Mouse (Mus musculus): ENCODE measurements at regions not wholly inside any gene's neighbourhood (a gene's known extent, or its start where the extent isn't known, plus 50 kb on each side); places are given as distances from the start of the nearest gene placed in this dataset.

DNA sequence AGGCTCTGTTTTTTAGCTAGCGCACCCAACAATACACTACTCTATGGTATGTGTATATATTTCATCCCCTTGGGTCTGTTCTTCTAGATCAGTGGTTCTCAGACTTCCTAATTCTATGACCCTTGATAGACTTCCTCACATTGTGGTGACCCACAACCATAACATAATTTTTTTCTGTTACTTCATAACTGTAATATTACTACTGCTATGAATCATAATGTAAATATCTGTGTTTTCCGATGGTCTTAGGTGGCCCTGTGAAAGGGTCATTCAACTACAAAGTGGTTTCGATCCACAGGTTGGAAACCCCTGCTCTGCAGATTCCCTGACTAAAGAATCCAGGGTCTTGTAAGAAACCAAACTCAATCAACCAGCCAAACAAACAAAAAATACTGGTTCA lies 220.8 kb downstream of the Opa1 start:
- no peak for DNase-seq (ENCODE audit: low spot score in 2 of 2)

DNA sequence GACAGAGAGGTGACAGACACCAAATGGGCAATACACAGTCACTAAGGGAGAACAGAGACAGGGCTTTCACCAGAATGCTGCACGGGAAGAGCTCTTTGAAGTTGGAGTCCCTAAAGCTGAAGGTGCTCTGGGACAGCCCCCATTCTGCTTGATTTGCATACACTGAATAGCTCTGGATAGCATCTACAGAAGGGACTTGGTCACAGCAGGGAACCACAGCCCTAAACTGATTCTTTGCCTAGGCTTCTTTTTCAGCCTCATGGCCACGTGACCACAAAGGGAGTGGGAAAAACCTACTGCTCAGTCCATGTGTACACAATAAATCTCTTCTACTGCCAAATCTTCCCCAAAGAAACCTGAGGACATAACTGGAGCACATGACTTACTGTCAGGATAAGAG lies 221.3 kb downstream of the Opa1 start:
- no peak for DNase-seq (ENCODE audit: low spot score in 2 of 2)

DNA sequence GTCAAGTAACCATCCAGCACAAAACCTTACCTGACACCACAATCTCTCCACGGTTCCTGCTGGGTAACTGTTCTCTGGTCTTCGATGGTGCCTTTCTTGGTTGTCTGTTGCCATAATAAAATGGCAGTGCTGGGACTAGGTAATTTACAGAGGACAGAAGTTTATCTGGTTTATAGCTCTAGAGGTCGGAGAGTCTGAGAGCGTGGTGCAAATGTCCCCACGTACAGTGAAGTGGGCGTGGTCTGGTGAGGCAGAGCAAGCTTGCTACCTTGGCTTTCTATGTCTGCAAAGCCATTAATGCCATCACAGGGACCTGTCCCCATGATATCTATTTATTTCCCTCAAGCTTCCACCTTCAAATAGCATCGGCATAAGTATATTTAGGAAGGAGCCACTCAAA lies 223.0 kb downstream of the Opa1 start:
- no peak for DNase-seq (ENCODE audit: low spot score in 2 of 2)

DNA sequence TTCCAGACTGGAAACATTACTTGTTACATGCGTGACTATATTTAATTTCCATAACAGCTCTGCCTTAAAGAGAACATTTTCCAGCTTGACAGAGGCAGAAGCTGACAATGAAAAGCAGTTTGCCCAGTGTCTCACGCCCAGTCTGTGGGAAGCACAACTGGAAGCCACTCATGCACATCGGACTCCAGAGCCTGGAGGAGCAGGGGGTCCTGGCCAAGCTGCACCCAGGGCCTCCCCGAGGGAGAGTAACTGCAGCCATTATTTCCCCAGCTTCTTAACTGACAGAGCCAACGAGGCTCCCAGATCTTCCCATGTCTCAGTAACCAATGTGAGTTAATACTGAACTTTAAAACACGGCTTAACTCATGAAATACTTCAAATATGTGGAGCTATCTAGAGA lies 223.5 kb downstream of the Opa1 start:
- DNase-seq (ENCODE audit: low spot score in 2 of 2) = no peak

DNA sequence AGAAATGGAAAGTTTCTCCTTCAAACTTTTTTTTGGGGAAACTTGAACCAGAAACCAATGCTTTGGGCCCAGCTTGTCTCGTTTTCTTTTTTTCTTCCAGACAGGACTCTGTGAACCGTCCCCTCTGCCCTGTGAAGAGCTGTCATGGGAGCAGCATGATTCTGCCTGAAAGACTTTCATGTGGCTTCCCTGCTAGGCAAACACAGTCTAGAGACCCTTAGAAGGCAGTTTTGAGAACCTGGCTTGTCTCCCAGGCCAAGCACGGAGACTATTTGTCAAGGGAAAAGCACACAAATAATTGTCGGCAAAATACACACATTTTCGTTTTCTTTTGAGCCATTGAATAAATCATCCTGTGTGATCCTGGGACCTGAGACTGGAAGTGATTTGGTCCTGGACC lies 228.7 kb downstream of the Opa1 start:
- no peak for DNase-seq (ENCODE audit: low spot score in 2 of 2)

DNA sequence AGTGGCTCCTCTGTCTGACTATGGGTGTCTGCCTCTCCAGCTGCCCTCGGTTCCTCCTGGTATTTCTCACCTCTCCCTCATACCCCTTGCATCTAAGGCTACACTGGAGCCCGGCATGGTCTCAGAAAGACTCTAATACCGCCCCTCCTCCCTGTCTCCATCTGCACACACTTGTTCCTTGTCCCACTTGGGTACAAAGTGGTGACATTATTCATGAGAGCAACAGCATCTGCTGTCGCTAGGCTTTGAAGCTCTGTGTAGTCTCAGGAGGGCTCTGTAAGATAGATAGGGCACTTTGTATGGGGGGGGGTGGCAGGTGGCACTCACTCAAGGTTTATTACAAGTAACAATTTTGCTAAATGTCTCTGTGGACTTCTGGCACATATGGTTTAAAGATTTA lies 229.7 kb downstream of the Opa1 start:
- no peak for DNase-seq (ENCODE audit: low spot score in 2 of 2)

DNA sequence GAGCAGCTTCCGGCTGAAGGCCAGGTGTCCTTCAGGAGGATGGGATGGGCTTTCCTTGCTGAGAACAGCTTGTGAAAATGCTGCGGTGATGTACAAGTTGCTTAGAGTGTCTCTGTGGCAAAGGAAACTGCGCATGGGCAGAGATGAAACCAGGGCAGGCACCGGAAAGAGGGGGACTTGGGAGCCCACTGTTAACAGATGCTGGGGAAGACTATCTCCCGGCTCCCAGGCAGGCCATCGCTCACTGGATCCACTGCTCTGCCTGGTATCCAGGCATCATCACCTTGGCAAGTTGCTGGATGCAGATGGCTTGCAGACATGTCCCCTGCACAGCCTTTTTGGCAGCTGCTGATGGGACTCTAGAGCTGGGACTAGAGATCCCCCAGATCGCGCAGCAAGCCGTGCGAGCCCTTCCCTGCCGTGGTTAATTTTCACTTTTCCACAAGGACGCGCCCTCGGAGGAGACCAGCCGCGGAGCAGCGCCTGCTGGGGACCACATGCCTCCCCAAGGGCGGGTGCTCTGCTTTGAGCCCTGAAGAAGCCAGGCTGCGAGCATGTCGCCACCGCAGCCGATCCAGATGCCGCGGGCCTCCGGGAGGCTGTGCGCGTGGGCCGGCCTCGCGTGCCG lies 234.4 kb downstream of the Opa1 start:
- DNase-seq (ENCODE audit: low spot score in 2 of 2) = peak; percentile 73 to 82

DNA sequence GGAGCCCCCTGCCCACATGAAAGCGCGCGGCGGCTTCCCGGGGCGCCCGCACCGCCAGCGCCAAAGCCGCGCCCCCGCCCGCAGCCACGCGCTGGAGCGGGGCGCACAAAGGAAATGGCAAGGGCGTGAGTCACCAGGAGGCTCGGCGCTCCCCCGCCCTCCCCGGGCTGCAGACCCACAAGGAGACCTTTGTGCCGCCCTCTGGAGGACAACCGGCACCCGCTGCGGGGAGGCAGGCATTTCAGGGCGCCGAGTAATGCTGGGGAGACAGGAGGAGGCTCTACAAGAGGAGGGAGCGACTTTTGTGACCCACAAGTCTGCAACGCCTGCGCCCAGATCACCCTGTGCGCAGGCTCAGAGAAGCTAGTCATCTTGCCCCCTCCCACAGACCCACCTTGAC lies 234.9 kb downstream of the Opa1 start:
- peak; percentile 82 to 83 for DNase-seq (ENCODE audit: low spot score in 2 of 2)

DNA sequence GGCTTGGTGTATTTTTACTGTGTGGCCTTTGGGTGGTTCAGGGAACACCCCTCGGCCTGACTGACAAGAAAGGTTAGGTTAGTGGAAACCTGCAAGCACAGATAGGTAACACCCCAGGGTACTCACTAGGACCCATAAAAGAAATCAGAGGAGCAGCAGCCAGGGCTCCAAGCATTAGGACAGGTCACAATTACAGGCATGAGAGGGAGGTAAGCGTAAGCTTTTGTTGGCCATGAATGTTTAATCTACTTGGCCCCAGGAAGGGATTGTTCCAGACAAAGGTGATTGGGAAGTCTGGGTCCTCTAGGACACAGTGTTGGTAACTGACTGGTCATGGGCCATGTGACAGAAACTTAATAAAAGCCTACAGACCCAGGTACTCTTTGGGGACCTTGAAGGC lies 235.5 kb downstream of the Opa1 start:
- no peak for DNase-seq (ENCODE audit: low spot score in 2 of 2)

DNA sequence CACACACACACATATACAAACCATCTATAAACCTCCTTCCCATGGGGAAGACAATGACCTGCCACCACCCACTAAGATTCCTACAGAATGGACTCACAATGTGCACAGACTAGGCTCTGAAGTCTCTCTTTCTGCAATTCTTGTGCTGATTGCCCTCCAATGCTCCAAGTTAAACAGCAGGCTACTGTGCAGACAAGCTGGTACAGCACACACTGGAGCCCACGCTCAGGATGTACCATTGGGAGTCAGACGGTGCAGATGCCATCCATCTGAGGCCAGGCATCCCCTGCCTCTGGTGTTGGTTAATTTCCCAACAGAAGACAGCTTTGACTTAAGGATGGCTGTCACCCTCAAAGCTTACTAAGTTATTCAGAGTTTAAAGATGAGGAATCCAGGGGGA lies 236.1 kb downstream of the Opa1 start:
- no peak for DNase-seq (ENCODE audit: low spot score in 2 of 2)

DNA sequence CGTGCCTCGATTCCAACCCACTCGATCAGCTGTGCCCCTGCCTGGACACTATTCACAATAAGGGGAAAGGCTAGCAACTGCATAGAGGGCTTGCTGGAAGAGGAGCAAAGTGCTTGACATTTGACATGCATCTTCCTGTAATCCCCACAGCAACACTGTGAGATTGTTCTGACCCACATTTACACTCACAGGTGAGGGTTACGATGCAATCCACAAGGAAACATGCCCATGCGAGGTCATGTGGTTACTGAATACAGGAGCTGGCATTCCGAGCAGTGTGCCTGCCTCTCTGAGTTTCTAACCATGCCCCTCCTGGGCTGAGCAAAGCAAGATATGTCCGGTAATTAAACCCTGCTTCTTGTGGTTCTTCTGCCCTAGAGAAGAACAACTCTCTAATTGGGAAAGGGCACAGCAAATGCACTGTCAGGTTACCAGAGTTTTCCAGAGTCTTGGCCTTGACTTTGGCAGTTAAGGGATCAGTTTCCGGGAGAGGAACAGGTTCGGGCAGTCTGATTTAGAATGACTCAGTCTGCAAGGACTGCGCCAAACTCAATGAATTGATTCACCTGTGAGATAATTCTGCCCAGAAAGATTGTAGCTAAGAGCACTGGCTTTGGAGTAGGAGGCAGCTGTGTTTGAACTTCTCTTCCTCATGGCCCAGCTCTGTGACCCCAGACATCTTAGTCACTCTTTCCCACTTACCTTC lies 236.7 kb downstream of the Opa1 start:
- DNase-seq (ENCODE audit: low spot score in 2 of 2) = no peak

DNA sequence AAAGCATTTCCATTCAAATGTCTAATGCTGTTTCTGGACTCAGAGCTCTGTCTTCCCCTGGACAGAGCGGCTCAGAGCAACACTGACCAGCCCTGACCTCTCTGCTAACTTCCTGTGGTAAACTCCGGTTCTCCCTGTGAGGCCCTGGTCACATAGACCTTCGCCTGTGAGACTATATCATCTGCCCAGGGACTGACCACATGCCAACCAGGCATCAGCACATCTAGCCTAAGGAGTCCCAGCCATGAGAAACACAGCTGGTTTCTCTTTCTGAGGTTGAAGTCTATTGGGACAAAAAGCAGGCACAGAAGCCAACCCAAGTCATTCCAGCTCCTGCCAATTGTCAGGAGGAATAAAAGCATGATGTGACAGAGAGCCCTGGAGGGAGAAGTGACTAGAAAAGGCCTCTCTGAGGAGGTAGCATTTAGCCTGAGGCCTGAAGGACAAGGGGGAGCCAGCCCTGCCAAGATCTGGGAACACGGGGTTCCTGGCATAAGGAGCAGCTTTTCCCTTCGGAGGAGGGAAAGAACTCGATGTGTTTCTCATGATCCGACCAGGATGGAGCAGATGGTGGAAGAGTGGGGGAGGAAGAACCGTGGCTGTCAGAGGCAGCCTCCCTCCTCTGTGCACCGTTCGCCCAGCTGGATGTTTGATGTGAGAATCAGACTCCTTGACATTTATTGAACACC lies 237.7 kb downstream of the Opa1 start:
- peak; percentile 64 to 75 for DNase-seq (ENCODE audit: low spot score in 2 of 2)

DNA sequence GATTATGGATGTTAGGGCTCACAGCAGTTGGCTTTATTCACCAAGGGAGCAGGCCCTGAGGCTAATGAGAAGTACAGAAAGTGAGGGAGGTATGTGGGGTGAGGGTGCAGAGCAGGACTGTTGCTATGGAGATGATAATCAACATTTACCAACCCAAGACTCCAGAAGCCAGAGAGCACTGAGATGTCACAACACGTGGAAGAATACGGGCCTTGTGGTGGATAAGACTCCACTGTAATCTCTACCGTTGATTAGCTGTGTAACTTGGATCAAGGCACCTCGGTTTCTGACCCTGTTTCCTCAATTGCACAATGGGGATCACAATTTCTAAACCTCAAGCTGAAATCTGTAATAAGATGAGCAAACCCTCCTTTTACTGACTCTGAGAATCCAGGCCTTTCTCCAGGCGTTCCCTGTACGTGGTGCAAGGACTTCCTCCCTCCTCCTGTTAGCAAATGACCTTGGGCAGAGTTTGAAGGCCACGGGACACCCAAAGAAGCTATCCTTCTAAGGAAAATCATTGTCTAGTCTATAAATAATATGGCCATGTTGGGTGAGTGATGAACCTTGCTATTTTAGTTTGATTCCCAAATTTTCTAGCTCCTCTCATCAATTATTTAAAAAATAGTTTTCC lies 239.8 kb downstream of the Opa1 start:
- no peak for DNase-seq (ENCODE audit: low spot score in 2 of 2)

DNA sequence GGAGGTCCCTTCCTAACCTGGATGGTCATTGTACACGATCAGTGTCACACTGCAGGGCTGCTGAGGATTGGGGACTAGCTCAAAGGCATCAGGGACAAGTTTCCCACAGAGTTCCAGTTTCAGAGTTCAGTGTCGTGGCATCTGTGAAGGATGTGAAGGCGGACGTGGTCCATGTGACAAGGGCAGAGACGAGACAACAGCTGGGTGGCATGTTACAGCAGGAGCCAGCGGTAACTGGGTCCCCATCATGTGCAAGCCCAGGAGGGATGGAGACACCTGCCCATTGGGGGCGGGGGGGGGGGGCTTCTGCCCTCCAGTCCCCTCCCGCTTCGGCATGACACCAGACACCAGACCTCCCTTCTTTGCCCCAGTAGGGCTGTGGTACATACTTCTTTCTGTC lies 241.6 kb downstream of the Opa1 start:
- DNase-seq (ENCODE audit: low spot score in 2 of 2) = no peak

DNA sequence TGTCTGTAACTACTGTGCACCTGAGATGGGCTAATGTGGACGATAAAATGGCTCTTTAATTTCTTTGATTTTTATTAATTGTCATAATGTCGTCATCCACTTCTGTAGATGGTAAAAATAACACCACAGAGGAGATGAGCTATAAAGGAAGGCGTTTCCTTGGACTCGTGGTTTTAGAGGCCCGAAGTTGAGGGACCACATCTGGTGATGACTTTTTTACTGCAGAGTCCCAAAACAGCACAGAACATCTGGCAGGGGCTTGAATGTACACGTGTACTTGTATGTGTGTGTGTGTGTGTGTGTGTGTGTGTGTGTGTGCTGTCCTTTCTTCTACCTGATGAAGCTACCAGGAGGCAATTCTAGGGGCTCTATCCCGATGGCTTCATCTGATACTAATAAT lies 242.1 kb upstream of the Hes1 start:
- DNase-seq (ENCODE audit: low spot score in 2 of 2) = no peak

DNA sequence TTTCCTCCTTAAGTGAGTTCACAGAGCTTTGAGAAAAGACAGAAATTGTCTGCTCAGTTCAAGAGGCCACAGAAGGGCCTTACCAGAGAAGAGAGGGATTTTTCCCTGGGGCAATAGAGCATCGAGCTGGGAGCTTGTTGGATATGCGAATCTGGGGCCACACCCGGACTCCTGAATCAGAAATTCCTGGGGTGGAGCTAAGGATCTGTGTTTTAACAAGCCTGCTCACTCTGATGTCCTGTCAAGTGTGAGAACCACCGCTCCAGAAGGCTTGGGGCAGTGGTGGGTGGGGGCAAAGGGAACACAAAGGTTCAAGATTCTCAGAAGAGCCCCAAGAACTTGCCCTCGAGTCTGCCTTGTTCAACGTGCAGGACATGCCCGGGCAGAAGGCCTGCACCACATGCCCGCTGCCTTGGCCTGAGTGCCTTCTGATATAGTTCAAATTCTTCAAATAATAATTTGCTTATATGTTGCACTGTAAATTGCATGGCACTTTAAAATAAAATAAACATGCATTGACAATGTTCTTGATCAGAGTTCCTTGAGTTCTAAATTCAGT lies 241.3 kb upstream of the Hes1 start:
- DNase-seq (ENCODE audit: low spot score in 2 of 2) = no peak

DNA sequence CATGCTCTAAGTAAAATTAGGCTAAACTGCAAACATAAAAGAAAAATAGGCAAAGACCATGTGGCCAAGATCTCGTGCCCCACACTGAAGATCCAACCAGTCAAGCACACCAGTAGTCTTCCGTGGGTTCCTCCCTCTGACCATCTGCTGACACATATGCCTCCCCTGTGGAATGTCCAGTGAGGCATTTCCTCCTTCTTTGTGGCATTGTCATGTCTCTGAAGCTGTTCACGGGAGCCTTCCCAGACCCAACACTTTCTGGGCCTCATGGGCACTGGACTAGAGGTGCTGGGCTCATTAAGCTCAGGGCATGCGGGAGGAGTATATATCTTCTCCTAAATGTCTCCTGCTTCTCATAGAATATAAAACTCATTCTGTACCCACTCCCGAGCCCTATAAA lies 237.3 kb upstream of the Hes1 start:
- DNase-seq (ENCODE audit: low spot score in 2 of 2) = no peak

DNA sequence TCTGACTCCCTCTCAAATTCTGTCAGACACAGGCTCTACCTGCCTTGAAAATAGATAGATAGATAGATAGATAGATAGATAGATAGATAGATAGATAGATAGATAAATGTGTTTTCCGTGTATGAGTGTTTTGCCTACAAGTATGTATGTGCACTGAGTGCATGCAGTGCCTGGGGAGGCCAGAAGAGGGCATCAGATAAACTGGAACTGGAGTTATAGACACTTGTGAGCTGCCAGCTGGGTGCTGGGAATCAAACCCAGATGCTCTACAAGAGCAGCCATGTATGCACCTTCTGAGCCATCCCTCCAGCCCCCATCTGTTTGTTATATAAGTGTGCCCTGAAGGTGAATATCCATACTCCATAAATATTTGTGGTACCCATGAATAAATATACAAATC lies 236.4 kb upstream of the Hes1 start:
- peak in 1 of 2 experiments; percentile 17 for DNase-seq (ENCODE audit: low spot score in 2 of 2)

DNA sequence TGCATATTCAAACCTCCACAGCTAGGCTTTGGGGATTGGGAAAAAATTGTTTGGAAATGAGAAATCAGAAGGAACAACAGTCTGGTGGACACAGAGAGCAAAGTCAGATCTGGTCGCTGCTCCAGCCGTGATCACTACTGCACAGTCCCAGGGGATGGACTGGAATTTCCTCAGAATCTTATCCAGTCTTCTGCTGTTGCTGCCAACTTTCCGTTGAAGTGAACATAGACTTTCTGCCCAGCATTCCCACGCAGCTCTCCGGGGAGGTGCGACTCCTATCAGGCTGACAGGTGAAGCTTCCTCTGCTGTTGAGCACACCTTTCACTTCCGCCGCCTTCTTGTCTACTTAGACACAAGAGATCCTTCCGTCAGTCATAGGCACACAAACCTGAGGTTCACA lies 234.7 kb upstream of the Hes1 start:
- DNase-seq (ENCODE audit: low spot score in 2 of 2) = no peak

DNA sequence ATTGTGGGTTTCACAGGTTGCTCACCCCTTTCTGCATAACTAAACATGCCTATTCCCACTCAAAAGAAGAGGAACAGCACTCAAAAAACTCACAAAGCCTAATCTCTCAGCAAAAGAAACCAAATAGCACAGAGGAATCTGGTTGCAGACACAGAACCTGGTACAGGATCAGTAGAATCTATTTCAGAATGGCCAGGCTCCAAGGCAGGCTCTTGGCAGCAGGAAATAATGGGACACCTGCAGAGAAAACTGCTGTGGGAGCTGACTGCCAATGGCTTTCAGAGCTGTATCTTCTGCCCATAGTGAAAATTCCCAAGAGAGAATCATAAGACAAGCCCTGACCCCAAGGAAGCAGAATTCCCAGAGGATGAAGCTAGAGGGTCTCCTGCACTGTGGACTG lies 234.1 kb upstream of the Hes1 start:
- DNase-seq (ENCODE audit: low spot score in 2 of 2) = no peak

DNA sequence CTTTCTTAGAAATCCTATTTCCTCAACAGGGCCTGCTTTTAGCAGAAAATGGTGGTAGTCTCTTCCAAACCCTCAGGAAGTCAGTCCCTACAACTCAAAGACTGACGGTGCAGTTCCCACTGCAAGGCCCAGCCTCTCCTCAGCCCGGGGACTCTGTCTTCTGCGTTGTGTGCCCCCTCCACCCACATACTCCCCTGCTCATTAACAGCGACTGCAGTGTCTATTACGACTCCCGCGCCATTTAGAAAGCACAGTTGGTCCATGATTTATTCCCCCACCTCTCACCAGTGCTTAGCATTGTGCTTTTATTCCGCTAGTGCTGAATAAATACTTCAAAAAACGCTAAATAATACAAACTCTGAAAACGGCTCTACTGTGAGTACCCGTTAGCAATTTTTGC lies 230.9 kb upstream of the Hes1 start:
- DNase-seq (ENCODE audit: low spot score in 2 of 2) = no peak

DNA sequence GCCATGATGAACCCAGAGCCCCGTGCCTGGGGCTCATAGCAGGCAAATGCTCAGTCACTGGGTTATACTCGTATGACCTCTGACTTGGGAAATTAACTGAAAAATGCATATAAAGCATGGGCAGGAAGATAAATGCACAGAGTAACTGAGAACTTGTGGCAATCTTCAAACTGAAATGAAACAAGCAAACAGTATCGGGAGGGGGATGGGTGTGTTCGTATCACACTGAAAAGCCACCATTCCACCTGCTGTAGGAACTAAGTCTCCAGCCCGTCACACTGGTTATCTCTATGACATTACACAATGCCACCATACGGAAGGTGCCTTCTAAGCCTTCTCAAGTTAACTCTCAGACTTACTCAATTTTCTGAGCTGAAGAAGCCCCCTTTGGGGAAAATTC lies 230.3 kb upstream of the Hes1 start:
- DNase-seq (ENCODE audit: low spot score in 2 of 2) = no peak

DNA sequence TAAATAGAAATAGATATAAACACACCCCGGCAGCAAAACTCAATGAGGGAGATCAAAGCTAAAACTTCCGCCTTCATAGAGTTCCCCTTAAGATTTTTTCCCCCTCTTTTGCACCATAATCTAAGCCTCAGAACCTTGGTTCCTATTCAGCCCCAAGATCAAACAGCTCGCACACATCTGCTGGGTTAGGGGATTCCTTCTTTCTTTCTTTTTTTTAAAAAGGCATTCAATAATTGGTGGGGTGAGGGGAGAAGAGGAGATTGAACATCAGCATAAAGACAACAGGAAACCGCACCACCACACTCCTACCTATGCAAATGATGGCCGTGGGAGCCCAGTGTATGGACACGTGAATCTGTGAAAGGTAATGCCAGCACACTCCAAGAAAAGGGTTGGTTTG lies 229.5 kb upstream of the Hes1 start:
- no peak for DNase-seq (ENCODE audit: low spot score in 2 of 2)
